Mouse (Mus musculus) erythroblast, embryonic 14.5 days (primary cell): ENCODE results near the gene Dab2ip. TPM values are rescaled to one million over a fixed set of nuclear protein-coding genes. Genes with fewer than 3 reads are reported as not detected.

Source experiments
- H3K27me3 ChIP-seq: 2 replicates; pipeline ENCODE4 v1.6.1; 2012; ENCODE audit warnings: inconsistent platforms; ENCODE audit not compliant: control insufficient read depth
- H3K36me3 ChIP-seq: 2 replicates; pipeline ENCODE4 v1.6.1; 2012; ENCODE audit warnings: mild to moderate bottlenecking, inconsistent platforms; ENCODE audit not compliant: control insufficient read depth
- H3K4me1 ChIP-seq: 2 replicates; pipeline ENCODE4 v1.6.1; 2012; ENCODE audit warnings: inconsistent platforms; ENCODE audit not compliant: control insufficient read depth
- H3K4me3 ChIP-seq: replicated peaks from 2 replicates; pipeline ENCODE3; 2012; ENCODE audit warnings: moderate library complexity, mild to moderate bottlenecking, inconsistent platforms
- H3K9me3 ChIP-seq: 2 replicates; pipeline ENCODE4 v1.6.1; 2012; ENCODE audit warnings: low read length, inconsistent platforms, mixed read lengths; ENCODE audit not compliant: control insufficient read depth
- GATA1 ChIP-seq: IDR thresholded peaks from 2 replicates; pipeline ENCODE4 v1.6.1; 2012; ENCODE audit warnings: low read length, inconsistent platforms, mixed read lengths
- TAL1 ChIP-seq: IDR thresholded peaks from 3 replicates; pipeline ENCODE4 v1.6.1; 2012; ENCODE audit warnings: low read length, inconsistent platforms, mixed read lengths
- polyA plus RNA-seq: library from polyadenylated mRNA; stranded (reverse); fragments of >175 nt; gene quantifications from 2 replicates; pipeline ENCODE4 v1.2.3, GENCODE M21; 2012

Gene Dab2ip
- polyA plus RNA-seq, 1 experiment: 0.20 TPM

DNA sequence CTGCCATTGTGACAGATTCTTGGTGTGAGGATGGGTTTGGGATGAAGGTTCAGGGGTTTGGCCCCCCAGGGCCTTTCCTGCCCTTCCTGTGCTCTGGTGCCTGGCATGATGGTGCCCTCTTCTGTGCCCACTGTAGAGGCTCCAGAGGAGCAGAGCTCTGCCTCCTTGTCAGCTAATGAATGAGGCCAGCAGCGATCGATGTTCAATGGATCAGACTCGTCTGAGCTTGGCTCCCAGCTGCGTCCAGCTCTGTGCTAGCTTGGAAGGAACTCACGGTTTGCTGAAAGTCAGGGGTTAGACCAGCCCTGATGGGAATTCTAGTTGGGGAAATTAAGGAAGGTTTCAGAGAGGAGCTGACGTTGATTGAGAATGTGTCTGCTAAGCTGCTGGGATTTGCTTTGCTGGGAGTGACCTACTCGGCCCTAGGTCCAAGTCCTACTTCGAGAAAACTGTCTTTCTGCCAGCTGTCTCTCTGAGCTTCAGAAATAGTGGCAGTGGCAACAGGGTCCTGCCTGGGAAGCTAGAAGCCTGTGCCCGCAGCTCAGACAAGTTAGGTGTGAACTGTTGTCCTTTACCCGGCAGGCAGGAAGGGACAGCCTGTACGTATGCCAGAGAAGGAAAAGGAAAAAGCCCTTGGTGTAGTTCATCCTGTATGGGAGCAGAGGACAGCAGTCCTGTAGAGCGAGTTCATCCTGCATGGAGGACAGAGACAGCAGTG is 65.5 kb downstream of the Dab2ip start:
- Histone ChIP-seq H3K27me3 (peaks cover 35% of the 10 kb centered on the region), H3K36me3 (no peaks in the 10 kb centered on the region), H3K9me3 (no peaks in the 10 kb centered on the region), H3K4me1 (peaks cover 1% of the 10 kb centered on the region; the same call in 1 of the 2 replicates), H3K4me3 (no peak overlapping the region)
- no peak for TF ChIP-seq TAL1

DNA sequence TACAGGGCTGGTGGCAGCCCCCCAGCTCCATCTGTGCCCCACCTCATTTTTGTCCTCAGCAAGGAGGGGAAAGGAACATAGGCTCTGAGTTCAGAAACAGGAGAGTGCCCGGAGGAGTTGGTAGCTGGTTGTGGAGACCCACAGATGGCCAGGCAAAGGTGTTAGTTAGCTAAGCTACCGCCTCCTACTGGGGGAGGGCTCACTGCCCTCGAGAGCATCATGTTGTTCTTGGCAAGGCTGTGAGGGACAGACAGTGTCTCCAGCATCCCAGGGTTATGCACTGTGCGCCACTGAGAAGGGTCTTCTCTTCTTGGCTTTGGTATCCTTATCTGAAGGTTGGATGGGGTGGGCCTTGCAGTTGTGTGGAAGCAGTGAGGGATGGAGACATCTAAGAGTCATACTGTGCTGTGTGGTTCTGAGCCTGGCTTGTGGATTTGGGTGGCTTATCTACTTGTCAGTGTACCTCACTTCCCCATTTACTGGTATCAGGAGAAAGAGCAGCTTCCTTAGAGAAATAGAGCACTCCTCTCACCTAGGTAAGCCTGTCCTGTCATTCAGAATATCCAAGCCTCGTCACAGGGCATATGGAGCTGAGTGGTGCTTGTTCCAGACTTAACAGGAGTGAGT is 66.4 kb downstream of the Dab2ip start:
- Histone ChIP-seq H3K4me1 (peaks cover 1% of the 10 kb centered on the region; the same call in 1 of the 2 replicates), H3K9me3 (no peaks in the 10 kb centered on the region), H3K27me3 (peaks cover 35% of the 10 kb centered on the region), H3K36me3 (no peaks in the 10 kb centered on the region), H3K4me3 (no peak overlapping the region)
- TF ChIP-seq GATA1 (no peak), TAL1 (no peak)

- no peaks in the 10 kb centered on the region for H3K9me3 ChIP-seq
- no peaks in the 10 kb centered on the region for H3K36me3 ChIP-seq
- H3K4me1 ChIP-seq: peaks cover 1% of the 10 kb centered on the region; the same call in 1 of the 2 replicates
- TF ChIP-seq TAL1: no peak
- TF ChIP-seq GATA1: no peak
- H3K4me3 ChIP-seq: no peak overlapping the region
- peaks cover 34% of the 10 kb centered on the region for H3K27me3 ChIP-seq
Measured at GRCm38 (mm10) chr2:35625007-35625380, 66.9 kb downstream of the Dab2ip start.

GRCm38 (mm10) chr2:35625526-35625925 is 67.5 kb downstream of the Dab2ip start:
- TF ChIP-seq GATA1: no peak
- TF ChIP-seq TAL1: no peak
- H3K4me1 ChIP-seq: peaks cover 1% of the 10 kb centered on the region; the same call in 1 of the 2 replicates

GRCm38 (mm10) chr2:35626181-35626727 is 68.2 kb downstream of the Dab2ip start:
- Histone ChIP-seq H3K9me3 (no peaks in the 10 kb centered on the region), H3K4me3 (no peak overlapping the region)
- TF ChIP-seq GATA1 (no peak), TAL1 (no peak)

More at GRCm38 (mm10) chr2:35625526-35625925, 67.5 kb downstream of the Dab2ip start:
- Histone ChIP-seq H3K36me3 (no peaks in the 10 kb centered on the region), H3K9me3 (no peaks in the 10 kb centered on the region), H3K4me3 (no peak overlapping the region), H3K27me3 (peaks cover 30% of the 10 kb centered on the region)

DNA sequence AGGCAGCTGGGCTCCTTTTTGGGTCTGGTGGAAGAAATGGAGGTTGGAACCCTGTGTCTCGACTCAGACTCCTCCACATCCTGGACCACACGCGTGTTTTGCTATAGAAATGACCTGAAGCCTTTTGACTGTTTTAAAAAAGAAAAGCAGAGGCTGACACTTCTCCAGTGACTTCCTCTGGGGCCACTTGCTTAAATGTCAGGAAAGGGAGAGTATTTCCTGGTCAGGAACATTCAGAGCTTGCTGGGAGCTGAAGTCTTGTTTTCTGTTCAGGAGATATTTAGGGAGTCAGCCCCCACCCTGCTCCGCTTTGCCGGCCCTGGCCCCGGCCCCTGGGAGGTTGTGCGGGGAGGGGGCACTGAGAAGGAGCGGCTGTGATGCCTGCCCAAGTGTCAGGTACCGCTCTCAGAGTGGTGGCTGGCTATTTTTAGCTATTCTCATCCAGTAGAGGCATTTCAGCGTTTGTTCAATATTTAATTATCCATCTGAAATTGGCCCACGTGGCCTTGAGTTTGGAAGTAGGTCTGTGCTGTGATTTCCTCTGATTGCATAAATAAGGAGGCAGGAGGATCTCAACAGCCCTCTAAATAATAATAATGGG is 69.3 kb downstream of the Dab2ip start:
- no peak for TF ChIP-seq GATA1
- TF ChIP-seq TAL1: no peak
- Histone ChIP-seq H3K4me3 (no peak overlapping the region), H3K4me1 (no peaks in the 10 kb centered on the region), H3K9me3 (no peaks in the 10 kb centered on the region), H3K27me3 (peaks cover 11% of the 10 kb centered on the region), H3K36me3 (no peaks in the 10 kb centered on the region)

More at GRCm38 (mm10) chr2:35626181-35626727, 68.2 kb downstream of the Dab2ip start:
- peaks cover 1% of the 10 kb centered on the region; the same call in 1 of the 2 replicates for H3K4me1 ChIP-seq
- no peaks in the 10 kb centered on the region for H3K36me3 ChIP-seq
- peaks cover 23% of the 10 kb centered on the region for H3K27me3 ChIP-seq

DNA sequence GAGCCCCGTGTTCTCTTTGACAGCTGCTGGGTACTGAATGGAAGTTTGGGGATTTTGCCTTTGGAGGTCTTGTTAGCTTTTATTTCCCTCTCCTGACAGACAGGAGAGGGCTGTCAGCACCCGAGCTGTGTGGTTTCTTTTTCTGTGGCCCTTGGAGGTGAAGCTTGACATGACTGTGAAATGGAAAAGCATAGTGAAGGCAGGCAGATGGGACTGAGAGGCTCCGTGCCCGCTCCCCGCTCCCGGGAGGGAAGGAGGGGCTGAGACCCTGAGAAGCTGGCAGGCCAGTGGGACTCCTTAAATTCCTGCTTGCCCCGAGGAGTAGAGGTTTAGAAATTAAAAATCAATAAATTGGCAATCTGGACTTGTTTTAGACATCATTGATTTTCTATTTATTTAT is 70.0 kb downstream of the Dab2ip start:
- H3K4me3 ChIP-seq: no peak overlapping the region
- no peaks in the 10 kb centered on the region for H3K4me1 ChIP-seq
- TF ChIP-seq TAL1: no peak
- TF ChIP-seq GATA1: no peak
- H3K27me3 ChIP-seq: peaks cover 5% of the 10 kb centered on the region
- no peaks in the 10 kb centered on the region for H3K36me3 ChIP-seq
- no peaks in the 10 kb centered on the region for H3K9me3 ChIP-seq

GRCm38 (mm10) chr2:35628656-35629055 is 70.6 kb downstream of the Dab2ip start:
- no peak for TF ChIP-seq GATA1
- TF ChIP-seq TAL1: no peak

DNA sequence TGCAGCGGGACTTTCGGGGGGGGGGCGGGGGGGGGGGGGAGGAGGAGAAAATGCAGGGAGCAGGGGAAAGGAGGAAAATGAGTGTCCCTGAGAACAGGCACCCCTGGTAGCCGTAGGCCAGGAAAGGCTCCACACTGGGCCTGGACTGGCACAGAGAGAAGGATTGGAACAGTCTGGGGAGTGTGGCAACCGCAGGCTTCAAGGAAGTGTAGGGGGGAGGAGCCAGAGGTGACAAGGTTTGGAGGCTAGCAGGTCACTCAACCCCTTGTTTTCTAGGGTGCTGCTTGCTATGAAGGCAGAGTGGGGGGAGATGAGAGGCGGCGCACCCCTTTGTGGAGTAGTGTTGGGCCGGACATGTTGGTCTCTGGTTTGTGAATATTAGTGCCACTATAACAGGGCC is 71.1 kb downstream of the Dab2ip start:
- no peaks in the 10 kb centered on the region for H3K27me3 ChIP-seq
- no peak for TF ChIP-seq TAL1
- TF ChIP-seq GATA1: no peak
- H3K9me3 ChIP-seq: no peaks in the 10 kb centered on the region
- H3K4me3 ChIP-seq: no peak overlapping the region
- no peaks in the 10 kb centered on the region for H3K36me3 ChIP-seq
- H3K4me1 ChIP-seq: no peaks in the 10 kb centered on the region

More at GRCm38 (mm10) chr2:35628656-35629055, 70.6 kb downstream of the Dab2ip start:
- Histone ChIP-seq H3K4me3 (no peak overlapping the region), H3K27me3 (no peaks in the 10 kb centered on the region; the same call in 1 of the 2 replicates), H3K9me3 (no peaks in the 10 kb centered on the region), H3K4me1 (no peaks in the 10 kb centered on the region), H3K36me3 (no peaks in the 10 kb centered on the region)
